Mouse (Mus musculus): ENCODE measurements around the gene Sec14l4. TPM values are rescaled to one million over a fixed set of nuclear protein-coding genes. Genes with fewer than 3 reads are reported as not detected.
"Not testable (repeated sequence)": the region's sequence is repeated elsewhere in the genome, so short reads cannot be mapped to it uniquely, and the experiment has no call there.

The Sec14l4 gene
- under 1 TPM in 3 of 4 experiments, not detected in 1; 0.16 to 0.65 (median 0.20) TPM for total RNA-seq (2022)

DNA sequence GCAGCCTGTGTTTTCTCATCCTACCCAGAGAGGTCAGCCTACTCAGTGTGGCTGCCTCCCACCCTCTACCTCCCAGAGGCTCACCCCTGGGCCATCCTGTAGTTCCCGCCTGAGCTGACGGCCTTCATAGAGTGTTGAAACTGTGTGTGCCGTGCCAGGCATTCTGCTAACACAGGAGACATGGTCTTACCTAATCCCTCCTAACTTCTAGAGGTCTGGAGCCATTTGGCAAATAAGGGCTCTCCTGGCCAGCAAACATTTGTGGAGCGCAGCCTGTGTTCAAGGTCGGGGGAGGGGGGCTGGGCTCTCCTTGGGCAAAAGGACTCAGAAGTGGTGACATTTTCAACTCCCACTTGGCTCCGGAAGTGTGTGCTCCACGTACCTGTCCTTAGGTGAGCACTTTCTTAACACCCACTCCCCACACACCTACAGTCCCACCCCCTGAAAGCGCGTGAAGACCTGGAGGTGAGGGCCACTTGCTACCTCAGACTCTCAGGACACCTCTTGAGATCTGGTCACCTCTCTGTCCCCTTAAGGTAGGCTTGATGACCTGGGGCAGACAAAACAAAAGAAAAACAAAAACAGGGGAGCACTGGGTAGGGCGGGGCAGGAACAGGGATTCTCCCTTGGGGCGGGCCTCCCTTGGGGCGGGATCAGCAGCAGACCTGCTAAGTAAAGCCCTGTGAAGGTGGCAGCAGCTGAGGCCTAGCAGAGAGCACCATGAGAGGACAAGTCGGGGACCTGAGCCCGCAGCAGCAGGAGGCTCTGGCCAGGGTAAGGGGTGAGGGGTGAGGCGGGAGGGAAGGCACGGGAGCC, at the start of gene Sec14l4:
Gene Sec14l4 (plus strand): TSS at position 337 of the 816 bp plus-strand sequence.
- DNase-seq (ENCODE audit: low spot score), result no peak

DNA sequence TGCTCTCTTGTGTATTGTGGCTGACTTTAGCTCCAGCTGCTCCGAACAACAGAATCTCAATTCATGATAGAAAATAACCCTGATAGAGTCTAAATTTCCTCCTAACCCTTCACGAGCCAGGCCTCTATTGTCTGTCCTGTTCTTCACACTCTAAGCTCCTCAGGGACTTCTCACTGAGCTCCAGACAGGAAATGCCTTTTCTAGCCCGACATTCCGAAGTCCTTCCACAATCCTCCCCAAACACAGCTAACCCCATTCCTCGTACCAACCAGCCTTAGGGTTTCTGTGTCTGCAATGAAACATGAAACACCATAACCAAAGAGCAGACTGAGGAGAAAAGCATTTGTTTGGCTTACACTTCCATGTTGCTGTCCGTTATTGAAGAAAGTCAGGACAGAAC, 49.7 kb upstream of the Sec14l4 start:
- DNase-seq (ENCODE audit: low spot score), result no peak

DNA sequence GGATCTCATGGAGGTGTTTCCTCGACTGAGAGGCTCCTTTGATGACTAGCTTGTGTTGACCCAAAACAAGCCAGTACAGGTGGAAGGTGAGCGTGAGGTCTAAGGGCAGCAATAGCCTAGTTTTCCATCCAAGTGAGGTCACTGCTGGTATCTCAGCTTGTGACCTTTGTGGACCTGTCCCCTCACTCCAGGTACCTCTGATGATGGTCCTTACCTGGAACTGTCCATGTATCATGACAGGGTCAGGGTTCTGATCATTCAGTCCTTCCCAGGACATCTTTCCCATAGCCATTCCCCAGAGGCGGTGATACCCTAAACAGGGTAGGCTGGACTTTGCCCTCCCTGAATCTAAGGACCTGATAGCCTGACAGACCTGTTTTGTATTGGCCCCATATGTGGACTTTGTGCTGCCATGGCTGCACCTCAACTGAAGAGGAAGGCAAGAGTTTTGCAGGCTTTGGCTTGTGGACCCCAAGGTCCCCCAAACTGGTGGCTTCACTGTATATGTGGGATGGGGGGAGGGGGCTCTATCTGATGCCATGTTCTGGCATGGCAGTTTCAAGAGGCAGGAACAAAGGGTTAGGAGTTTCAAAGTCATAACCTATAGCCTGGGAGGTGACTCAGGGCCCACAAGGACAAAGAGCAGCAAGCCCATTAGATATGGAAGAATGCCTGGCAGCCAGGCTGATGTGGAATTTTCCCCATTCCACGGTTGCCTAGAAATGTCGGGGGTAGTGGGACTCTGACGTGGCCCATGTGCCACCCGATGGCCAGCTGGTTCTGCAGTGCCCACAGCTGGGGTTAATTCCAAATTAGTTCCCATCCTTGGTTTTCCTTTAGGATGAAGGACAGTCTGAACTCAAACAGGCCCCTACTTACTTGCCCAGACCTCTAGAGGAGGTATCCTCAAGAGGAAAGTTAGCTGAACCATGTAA, 48.7 kb upstream of the Sec14l4 start:
- DNase-seq (ENCODE audit: low spot score), result no peak

DNA sequence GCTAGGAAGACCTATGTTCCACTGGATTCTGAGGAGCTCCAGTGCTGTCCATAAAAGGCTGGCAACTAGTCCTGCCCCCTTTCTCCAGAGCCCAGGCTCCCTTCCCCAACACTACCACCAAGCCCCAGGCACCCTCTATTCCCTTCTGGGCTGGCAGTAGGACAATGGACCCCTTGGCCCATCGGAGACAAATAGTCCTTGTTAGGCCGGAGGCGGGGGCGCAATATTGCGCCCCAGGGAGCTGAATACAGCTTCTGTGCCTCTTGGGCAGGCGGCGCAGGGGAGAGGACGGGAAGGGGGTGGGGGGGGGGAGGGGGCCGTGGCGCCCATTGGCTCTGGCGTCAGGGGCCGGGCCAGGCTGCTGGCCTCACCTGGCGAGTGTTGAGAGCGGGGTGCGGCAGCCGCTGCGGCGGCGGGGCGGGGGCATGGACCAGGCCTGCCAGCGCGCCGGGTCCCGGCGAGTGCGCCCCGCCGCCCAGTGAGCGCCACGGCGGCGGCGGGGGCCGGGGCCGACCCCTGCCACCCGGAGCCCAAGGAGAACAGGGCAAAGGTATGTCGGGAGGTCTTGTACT, 47.9 kb upstream of the Sec14l4 start, which contains the start of gene Gal3st1:
Gene Gal3st1 (plus strand): TSS at position 346 of the 572 bp plus-strand sequence.
- no peak for DNase-seq (ENCODE audit: low spot score)

DNA sequence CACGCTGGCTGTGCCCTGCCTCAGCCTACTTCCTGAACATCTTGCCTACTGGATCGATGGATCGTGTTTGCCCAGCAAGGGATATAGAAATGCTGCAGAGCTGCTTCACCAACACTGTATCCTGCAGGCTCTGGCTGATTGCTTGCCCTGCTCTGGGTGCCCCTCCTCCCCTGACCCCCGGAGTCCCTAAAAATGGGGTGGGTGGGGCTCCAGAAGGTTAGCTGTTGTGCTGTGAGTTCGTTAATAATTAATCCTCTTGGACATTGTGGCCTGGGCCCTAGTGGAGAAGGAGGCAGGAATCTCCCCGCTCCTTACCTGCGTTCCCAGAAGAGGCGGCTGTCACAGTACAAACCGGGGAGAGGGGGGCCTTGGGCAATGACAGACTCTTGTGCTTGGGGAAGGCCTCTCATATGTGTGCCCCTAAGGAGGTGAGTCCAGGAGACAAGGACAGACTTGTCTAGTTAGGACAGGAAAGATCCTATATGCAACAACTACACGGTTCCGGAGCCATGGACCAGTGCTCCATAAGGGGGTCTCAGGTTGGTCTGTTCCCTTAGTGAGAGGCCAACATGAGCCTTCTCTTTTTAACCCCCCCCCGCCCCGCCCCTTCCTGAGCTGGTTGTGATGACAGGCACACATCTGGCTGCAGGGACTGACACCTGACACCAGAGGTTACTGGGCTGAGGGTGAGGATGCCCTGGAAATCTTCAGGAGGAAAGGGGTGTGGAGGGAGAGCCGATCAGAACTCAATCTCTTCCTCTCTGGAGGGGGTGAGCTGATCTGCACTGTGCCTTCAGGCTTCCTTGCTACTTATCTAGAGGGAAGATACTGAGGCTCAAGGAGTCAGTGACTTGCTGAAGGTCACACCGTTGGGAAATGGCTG, 47.2 kb upstream of the Sec14l4 start:
- DNase-seq (ENCODE audit: low spot score), result no peak

DNA sequence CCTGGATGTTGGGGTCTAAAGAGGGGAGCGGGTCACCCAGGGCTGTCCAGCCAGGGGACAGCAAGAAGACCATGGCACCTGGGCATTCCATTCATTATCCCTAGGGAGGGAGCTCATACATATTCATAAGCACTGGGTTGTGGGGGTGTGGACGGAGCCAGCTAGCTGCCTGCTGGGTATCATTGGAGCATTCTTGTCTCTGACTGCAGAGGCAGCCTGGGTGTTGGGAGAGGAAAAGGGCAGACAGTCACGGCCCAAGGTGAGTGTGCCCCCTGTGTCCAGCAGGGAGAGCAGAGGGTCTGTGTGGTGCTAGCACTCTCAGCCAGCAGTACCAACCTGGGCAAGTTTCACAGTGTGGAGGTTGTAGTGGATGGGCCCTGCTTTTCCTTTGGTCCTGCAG, 41.5 kb upstream of the Sec14l4 start:
- no peak for DNase-seq (ENCODE audit: low spot score)

DNA sequence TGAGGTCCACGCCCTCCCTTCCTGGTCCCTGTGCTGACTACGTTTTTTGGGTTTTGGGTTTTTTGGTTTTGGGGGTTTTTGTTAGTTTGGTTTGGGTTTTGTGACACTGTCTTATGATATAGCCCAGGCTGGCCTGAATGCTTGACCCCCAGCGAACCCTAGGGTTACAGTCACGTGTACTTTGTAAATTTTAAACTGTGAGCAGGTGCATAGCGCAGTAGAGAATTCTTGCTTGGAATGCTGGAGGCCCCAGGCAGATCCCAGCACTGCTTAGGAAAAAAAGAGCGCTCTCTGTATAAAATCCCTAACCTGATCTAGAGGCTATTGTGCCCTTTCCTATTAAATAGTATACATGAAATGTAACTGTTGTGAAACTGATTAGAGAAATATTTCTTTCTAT, 38.1 kb upstream of the Sec14l4 start:
- no peak for DNase-seq (ENCODE audit: low spot score)

DNA sequence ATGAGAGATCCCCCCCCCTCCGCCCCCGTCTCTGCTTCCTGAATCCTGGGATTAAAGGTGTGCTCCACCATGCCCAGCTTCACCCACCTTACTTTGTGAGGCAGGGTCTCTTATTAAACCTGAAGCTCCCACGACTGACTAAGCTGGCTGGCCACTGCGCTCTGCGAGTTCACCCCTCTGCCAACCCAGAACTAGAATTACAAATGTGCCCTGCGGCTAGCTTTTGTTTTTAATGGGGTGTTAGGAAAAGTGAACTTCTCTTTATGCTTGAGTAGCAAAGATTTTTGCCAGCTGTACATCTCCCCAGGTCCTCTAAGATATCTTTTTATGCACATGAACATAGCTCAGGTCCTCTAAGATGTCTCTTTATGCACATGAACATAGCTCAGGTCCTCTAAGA, 37.3 kb upstream of the Sec14l4 start:
- DNase-seq (ENCODE audit: low spot score), result no peak

DNA sequence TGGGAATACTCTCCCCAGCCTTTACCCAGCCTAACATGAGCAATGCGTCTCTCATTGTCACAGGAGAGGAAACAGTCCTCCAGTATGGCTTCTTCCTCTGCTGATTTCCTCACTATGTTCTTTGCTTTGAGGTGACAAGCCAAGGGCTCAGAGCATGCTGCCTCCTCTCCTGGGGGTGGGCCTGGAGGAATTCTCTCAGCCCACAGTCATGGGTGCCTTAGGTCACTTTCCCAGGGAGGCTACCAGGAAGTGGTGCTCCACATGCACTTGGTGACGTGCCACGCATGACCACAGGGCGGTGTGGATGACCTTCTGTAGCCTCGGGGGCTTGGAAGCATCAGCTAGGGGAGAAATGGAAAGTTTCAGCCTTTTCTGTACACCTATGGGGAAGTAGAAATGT, 35.8 kb upstream of the Sec14l4 start:
- DNase-seq (ENCODE audit: low spot score), result no peak

DNA sequence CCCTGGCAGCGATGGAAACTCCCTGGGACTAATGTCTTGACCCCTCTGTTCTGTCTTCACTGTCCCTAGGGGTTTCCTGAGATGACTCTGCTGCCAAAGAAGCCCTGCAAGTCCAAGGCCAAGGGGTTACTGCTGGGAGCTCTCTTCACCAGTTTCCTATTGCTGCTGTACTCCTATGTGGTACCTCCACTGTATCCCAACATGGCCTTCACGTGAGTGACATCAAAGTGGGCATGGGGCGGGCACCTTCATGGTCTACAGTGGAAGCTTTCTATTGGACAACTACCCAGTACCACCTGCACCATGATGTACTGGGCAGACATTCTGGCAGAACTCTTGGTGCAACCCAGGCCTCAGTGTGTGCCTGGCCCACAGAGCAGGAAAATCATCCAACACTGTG, 34.4 kb upstream of the Sec14l4 start:
- no peak for DNase-seq (ENCODE audit: low spot score)

DNA sequence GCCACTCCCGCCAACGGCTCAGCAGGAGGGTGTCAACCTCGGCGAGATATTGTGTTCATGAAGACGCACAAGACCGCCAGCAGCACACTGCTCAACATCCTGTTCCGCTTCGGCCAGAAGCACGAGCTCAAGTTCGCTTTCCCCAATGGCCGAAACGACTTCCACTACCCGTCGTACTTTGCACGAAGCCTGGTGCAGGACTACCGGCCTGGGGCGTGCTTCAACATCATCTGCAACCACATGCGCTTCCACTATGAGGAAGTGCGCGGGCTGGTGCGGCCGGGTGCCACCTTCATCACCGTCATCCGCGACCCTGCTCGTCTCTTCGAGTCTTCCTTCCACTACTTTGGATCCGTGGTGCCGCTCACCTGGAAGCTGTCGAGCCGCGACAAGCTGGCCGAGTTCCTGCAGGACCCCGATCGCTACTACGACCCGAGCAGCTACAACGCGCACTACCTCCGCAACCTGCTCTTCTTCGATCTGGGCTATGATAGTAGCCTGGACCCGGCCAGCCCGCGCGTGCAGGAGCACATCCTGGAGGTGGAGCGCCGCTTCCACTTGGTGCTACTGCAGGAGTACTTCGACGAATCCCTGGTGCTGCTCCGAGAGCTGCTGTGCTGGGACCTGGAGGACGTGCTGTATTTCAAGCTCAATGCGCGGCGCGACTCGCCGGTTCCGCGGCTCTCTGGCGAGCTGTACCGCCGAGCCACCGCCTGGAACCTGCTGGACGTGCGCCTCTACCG, 33.1 kb upstream of the Sec14l4 start:
- DNase-seq (ENCODE audit: low spot score), result no peak

DNA sequence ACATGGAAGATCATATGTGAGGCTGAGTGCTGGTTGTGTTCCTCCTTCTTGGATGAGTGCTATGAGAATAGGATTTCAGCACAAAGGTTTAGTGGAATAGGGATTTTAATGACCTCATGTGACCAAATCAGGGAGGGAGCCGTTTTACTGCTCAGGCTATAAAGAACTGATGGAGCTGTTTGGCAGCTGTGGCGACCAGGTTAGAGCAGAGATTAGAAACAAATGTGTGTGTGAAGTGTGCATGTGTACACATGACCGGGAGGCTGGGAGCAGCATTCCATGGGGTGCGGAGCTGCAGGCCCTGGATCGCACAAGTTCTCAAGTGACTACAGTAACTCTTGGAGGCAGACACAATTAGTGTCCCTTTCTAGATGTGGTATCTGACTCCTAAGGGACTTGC, 31.7 kb upstream of the Sec14l4 start:
- no peak for DNase-seq (ENCODE audit: low spot score)

DNA sequence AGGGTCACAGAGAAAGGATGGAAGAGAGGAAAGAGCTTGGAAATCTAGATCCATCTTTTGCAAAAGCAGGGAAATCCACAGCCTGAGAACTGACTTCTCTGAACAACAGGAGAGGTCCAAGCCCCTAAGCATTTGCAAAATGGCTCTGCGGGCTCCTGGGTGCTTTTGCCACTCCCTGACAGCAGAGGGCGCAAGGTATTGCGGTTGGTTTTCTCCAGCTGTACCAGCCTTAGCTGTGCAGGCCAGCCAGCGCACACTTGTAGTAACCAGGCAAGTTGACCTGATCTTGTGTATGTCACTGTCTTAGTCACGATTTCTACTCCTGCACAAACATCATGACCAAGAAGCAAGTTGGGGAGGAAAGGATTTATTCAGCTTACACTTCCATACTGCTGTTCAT, 29.7 kb upstream of the Sec14l4 start:
- peak; percentile 18 for DNase-seq (ENCODE audit: low spot score)

DNA sequence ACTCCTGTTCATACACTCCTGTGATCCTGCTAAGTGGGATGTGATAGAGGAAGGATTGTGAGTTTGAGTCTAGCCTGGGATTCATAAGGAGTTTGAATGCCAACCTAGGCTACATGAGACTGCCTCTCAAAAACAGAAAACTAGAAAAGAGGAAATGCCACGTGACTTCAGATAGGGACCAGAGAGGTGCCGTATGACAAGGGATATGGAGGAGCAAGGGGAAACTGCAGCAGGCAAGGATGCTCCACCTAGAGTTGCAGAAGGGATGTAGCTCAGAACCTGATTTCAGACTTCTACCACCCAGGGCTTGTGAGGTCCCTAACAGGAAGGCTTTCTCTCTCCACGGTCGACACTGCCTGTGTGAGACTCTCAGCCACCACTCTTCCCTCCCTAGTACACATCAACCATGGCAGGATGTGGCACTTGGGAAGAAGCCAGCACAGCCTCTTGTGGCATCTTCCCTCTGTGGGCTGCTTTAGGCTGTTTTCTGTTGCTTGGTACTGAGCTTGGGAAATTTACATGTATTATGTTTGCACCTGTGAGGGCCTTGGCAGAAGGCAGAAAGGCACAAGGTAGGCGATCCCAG, 25.9 kb upstream of the Sec14l4 start:
- no peak for DNase-seq (ENCODE audit: low spot score)

DNA sequence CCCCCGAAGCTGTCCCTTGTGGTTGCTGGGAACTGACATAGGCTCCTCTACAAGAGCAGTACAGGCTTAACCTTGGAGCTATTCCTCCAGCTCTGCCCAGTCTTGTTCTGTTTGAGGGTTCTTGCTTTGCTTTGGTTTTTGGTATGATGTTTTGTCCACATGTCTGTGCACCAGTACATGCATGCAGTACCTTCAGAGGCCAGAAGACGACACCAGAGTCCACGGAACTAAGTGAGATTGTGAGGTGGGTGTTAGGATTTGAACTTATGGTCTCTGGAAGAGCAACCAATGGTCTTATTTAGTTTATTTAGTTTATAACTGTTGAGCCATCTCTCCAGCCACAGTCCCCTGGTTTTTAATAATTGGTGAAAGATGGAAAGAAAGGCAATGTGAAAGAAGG, 24.8 kb upstream of the Sec14l4 start:
- DNase-seq (ENCODE audit: low spot score), result no peak

DNA sequence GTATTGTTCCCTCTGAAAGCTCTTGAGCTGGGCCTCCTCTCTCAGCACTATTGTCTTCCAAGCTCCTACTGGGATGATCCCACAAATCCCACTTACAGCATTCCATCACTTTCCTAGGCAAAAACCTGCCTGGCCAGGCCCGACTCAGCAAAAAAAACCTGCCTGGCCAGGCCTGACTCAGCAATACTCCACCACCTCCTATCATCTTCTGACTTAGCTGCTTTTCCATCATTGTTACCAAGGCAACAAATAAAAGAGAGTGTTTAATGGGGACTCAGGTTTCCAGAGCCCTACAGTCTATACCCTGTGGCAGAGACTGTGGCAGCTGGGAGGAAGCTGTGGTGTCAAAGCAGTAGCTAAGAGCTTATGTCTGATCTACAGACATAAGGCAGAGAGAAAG, 18.6 kb upstream of the Sec14l4 start:
- no peak for DNase-seq (ENCODE audit: low spot score)

DNA sequence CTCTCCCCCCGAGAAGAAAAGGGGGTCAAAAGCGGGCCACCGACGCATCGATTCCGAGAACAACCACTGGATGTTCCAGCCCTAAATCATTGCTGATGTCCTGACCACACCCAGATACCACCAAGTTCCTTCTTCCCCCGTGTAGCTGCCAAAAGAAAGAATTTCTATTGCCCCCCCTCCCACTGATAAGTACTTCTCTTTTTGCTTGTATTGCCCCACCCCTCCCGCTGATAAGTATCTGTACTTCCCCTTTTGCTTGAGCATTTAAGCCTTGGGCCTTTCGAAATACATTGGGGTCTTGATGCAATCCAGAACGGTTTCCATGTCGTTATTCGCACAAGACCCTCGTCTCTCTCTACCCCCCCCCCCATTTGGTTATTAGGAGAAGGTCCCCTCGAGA, 15.5 kb upstream of the Sec14l4 start:
- not testable (repeated sequence) for DNase-seq (ENCODE audit: low spot score)

DNA sequence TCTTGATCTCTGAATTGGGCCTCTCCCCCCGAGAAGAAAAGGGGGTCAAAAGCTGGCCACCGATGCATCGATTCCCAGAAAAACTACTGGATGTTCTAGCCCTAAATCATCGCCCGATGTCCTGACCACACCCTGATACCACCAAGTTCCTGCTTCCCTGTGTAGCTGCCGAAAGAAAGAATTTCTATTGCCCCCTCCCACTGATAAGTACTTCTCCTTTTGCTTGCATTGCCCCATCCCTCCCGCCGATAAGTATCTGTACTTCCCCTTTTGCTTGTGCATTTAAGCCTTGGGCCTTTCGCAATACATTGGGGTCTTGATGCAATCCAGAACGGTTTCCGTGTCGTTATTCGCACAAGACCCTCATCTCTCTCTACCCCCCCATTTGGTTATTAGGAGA, 9.2 kb upstream of the Sec14l4 start:
- DNase-seq (ENCODE audit: low spot score), result not testable (repeated sequence)

DNA sequence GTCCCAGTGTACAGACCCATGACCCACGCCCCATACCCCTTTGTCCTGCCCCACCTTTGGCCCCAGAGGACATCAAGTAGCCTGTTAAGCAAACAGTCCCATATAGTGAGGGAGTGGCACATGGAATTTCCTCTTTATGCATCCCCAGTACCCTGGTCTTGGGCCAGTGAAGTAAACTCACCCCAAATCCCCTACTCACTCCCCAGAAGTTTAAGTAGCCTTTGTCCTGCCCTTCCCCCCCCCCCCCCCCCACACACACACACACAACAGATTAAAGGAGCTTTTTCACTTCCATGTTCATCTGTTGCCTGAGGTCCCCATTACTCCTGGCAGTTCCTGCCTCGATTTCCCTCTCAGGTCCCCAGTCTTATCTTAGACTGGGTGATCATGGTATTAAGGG, 7.9 kb upstream of the Sec14l4 start:
- no peak for DNase-seq (ENCODE audit: low spot score)

DNA sequence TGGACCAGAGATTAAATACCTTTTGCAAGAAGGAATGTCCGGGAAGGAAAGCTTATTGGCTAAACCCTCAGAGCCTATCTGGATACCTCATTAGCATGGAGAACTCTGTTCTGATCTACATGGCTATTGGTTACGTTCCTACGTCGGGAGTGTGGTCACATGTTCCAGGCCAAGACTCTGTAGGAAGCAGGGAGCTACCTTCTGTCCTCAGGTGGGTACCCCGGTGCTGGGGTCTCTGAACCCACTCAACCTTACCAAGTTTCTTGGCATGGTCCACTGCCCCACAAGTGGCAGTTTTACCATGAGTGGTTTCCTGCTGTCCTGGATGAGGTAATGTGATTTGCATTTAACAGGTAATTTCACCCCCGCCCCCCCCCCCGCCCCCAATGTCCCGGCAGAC, 4.2 kb upstream of the Sec14l4 start:
- DNase-seq (ENCODE audit: low spot score), result no peak

Measured in heart, adult 8-10 months (tissue).